Comparison of ENCODE assay signal across 35 mouse cellular contexts in the genomic region with DNA sequence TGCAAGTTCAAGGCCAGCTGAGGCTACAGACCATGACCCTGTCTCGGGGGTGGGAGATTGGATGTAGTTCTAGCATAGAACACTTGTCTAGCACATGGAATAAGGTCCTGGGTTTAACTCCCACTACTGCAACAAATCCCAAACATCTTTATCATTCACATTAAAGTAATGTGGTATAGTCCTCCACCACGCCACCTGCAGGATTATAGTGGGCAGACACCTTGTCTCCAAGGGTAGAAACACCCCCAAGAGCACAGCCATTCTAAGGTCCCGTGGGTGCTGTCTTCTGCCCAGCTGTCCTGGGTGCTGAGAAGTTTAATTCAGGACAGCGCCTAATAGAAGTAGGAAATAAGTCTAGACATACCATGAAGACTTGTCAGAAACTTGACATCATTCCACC. TPM values are rescaled to one million over a fixed set of nuclear protein-coding genes. Genes with fewer than 3 reads are reported as not detected.
DNase-seq lines count a peak whose midpoint lies in the region; ATAC-seq and TF ChIP-seq lines count a peak whose summit lies in the region.
"Had no signal": no experiment of that assay in that cellular context is flagged by ENCODE, and none has a peak within 500 bp of the region (broad histone marks: within the 10 kb centered on the region; RNA-seq: fewer than 3 reads in every experiment).

No protein-coding gene starts in this region.

- intact Hi-C loops in gastrocnemius, adult 2 months (cut with DNase I): loop anchor here (10.0 kb wide), 1 partner anchor 272 kb away; a partner anchor contains a TSS
- intact Hi-C loops in gastrocnemius, postnatal 36 days (cut with DNase I): no loop called here

- peaks cover 3% of the 10 kb centered on the region; the same call in 1 of the 2 replicates for H3K4me1 ChIP-seq in lung, postnatal 0 days (ENCODE audit: insufficient read depth, low read depth, low read length)
- peaks cover under 1 to 15% of the 10 kb centered on the region in 2 experiments; a peak in 3 of 4 replicates for H3K4me1 ChIP-seq in MEL (ENCODE audit: control insufficient read depth in 1 of 2, insufficient read depth in 2 of 2, low read length in 2 of 2)
- no peaks in the 10 kb centered on the region for H3K4me1 ChIP-seq in stomach, postnatal 0 days (replicated peaks; ENCODE audit: control insufficient read depth, insufficient read depth)
- H3K4me1 ChIP-seq: intestine, embryonic 15.5 days had no signal

- H3K9me3 ChIP-seq in lung, postnatal 0 days (ENCODE audit: low read length): no peaks in the 10 kb centered on the region
- no peaks in the 10 kb centered on the region for H3K9me3 ChIP-seq in MEL (replicated peaks; ENCODE audit: insufficient read depth, low read length)
- no peaks in the 10 kb centered on the region for H3K9me3 ChIP-seq in stomach, postnatal 0 days (ENCODE audit: control insufficient read depth, low read length)
- H3K9me3 ChIP-seq: hindbrain, embryonic 13.5 days; intestine, embryonic 15.5 days had no signal

- no peak overlapping the region for H3K4me3 ChIP-seq in gastrocnemius, adult 2 months
- H3K4me3 ChIP-seq in lung, postnatal 0 days (ENCODE audit: low read depth, low read length): no peak overlapping the region
- no peak overlapping the region for H3K4me3 ChIP-seq in MEL (ENCODE audit: control insufficient read depth in 1 of 2, insufficient read depth in 1 of 2, low read depth in 2 of 2, low read length in 2 of 2)
- no peak overlapping the region for H3K4me3 ChIP-seq in stomach, postnatal 0 days (ENCODE audit: low read depth, low read length)
- H3K4me3 ChIP-seq: forebrain, embryonic 10.5 days; forebrain, embryonic 13.5 days; hindbrain, embryonic 10.5 days; hindbrain, embryonic 13.5 days; intestine, embryonic 15.5 days had no signal

- no peaks in the 10 kb centered on the region for H3K36me3 ChIP-seq in lung, postnatal 0 days (ENCODE audit: insufficient read depth, low read length)
- H3K36me3 ChIP-seq in MEL (ENCODE audit: control insufficient read depth in 1 of 2, insufficient read depth in 2 of 2, low read length in 2 of 2): peaks cover 0 to 2% of the 10 kb centered on the region in 2 experiments; a peak in 1 of 4 replicates
- H3K36me3 ChIP-seq in stomach, postnatal 0 days (ENCODE audit: control insufficient read depth, insufficient read depth, low read length): no peaks in the 10 kb centered on the region
- H3K36me3 ChIP-seq: forebrain, embryonic 10.5 days; G1E; hindbrain, embryonic 10.5 days; hindbrain, embryonic 13.5 days; intestine, embryonic 15.5 days had no signal

- H3K27me3 ChIP-seq in lung, postnatal 0 days (replicated peaks; ENCODE audit: insufficient read depth, low read length): no peaks in the 10 kb centered on the region
- no peaks in the 10 kb centered on the region for H3K27me3 ChIP-seq in MEL (ENCODE audit: control insufficient read depth in 1 of 2, insufficient read depth in 2 of 2, low read length in 2 of 2)
- no peaks in the 10 kb centered on the region for H3K27me3 ChIP-seq in stomach, postnatal 0 days (ENCODE audit: control insufficient read depth, insufficient read depth, low read length)
- H3K27me3 ChIP-seq: forebrain, embryonic 13.5 days; hindbrain, embryonic 13.5 days; intestine, embryonic 15.5 days had no signal

- H3K27ac ChIP-seq in gastrocnemius, adult 2 months: no peak overlapping the region
- H3K27ac ChIP-seq in lung, postnatal 0 days (ENCODE audit: low read length): no peak overlapping the region
- H3K27ac ChIP-seq in MEL (ENCODE audit: control insufficient read depth, low read depth, low read length): no peak overlapping the region
- no peak overlapping the region for H3K27ac ChIP-seq in stomach, postnatal 0 days (replicated peaks)
- H3K27ac ChIP-seq: forebrain, embryonic 10.5 days; forebrain, embryonic 13.5 days; hindbrain, embryonic 10.5 days; hindbrain, embryonic 13.5 days; intestine, embryonic 15.5 days had no signal

- DNase-seq in gastrocnemius, adult 2 months: peak; percentile 10
- DNase-seq in gastrocnemius, postnatal 36 days: no peak
- DNase-seq in lung, postnatal 0 days (ENCODE audit: low spot score): no peak
- no peak for DNase-seq in lung, postnatal 25 days (ENCODE audit: low spot score)
- peak; percentile 31 for DNase-seq in MEL (ENCODE audit: low read depth, low spot score)
- DNase-seq in stomach, postnatal 0 days (ENCODE audit: low spot score): no peak
- DNase-seq in cerebellum, adult 9-11 months: no peak
- DNase-seq in yolk sac, embryonic 10.5 days (ENCODE audit: low spot score): no peak
- DNase-seq: adrenal gland, adult 8-10 months; adrenal gland, postnatal 25 days; cerebellum, adult 11-12 months; cerebellum, adult 8-10 months; cerebellum, postnatal 14 days; gastrocnemius, postnatal 25 days; heart, postnatal 36 days had no signal

- H3K9ac ChIP-seq in lung, postnatal 0 days (replicated peaks; ENCODE audit: low read depth): no peak overlapping the region
- H3K9ac ChIP-seq in MEL (ENCODE audit: control insufficient read depth, low read depth, low read length, poor library complexity, severe bottlenecking): no peak overlapping the region
- no peak overlapping the region for H3K9ac ChIP-seq in stomach, postnatal 0 days (ENCODE audit: low read length)
- H3K9ac ChIP-seq: forebrain, embryonic 13.5 days; hindbrain, embryonic 13.5 days; intestine, embryonic 15.5 days had no signal

- no peaks in the 10 kb centered on the region for H3K79me2 ChIP-seq in MEL (ENCODE audit: control insufficient read depth, insufficient read depth, low read length, poor library complexity)

- TF ChIP-seq EP300 in lung, postnatal 0 days (IDR thresholded peaks at IDR 0.05): no peak
- no peak for TF ChIP-seq EP300 in MEL (IDR thresholded peaks at IDR 0.05; ENCODE audit: low read depth in 1 of 2, low read length in 2 of 2)
- no peak for TF ChIP-seq EP300 in stomach, postnatal 0 days (optimal IDR thresholded peaks at IDR 0.05)

- WGBS in lung, postnatal 0 days: 82% methylated on average over 4 of the region's 4 CpGs
- 82% methylated on average over 4 of the region's 4 CpGs for WGBS in stomach, postnatal 0 days

- no peak; the same call in 1 of the 2 replicates for TF ChIP-seq RAD21 in MEL (IDR thresholded peaks at IDR 0.05; ENCODE audit: low read depth, low read length)

- H3K4me2 ChIP-seq in lung, postnatal 0 days (replicated peaks; ENCODE audit: low read depth, low read length): no peak overlapping the region
- no peak overlapping the region for H3K4me2 ChIP-seq in stomach, postnatal 0 days (replicated peaks; ENCODE audit: low read depth)
- H3K4me2 ChIP-seq: forebrain, embryonic 13.5 days; heart, embryonic 11.5 days; hindbrain, embryonic 13.5 days; intestine, embryonic 15.5 days had no signal

- TF ChIP-seq POLR2A in MEL (IDR thresholded peaks at IDR 0.05; ENCODE audit: control insufficient read depth in 1 of 2, insufficient read depth in 1 of 2, low read depth in 1 of 2, low read length in 2 of 2, poor library complexity in 1 of 2): no peak

- peak; percentile 13; the same call in 1 of the 2 replicates for TF ChIP-seq CTCF in gastrocnemius, adult 2 months (IDR thresholded peaks at IDR 0.05)
- TF ChIP-seq CTCF in lung, postnatal 0 days (IDR thresholded peaks at IDR 0.05): peak; percentile 21
- TF ChIP-seq CTCF in MEL (IDR thresholded peaks at IDR 0.05 in 2 of 3, conservative IDR thresholded peaks at IDR 0.05 in 1 of 3; ENCODE audit: control insufficient read depth in 1 of 3, insufficient read depth in 1 of 3, low read depth in 2 of 3, low read length in 3 of 3, poor library complexity in 1 of 3, severe bottlenecking in 1 of 3): peak; percentile 22 to 54 (median 29); a peak in 3 of 6 replicates
- peak; percentile 26; the same call in 1 of the 2 replicates for TF ChIP-seq CTCF in stomach, postnatal 0 days (IDR thresholded peaks at IDR 0.05; ENCODE audit: low read depth)

- no peak for ATAC-seq in lung, postnatal 0 days
- ATAC-seq in stomach, postnatal 0 days (ENCODE audit: low FRiP score, low TSS enrichment): no peak
- ATAC-seq: activated CD4-positive, CD25-positive, alpha-beta regulatory T cell, adult 4 months; CD4-positive, CD25-positive, alpha-beta regulatory T cell, adult 4 months; forebrain, embryonic 13.5 days; forebrain, embryonic 16.5 days; hindbrain, embryonic 16.5 days; intestine, embryonic 15.5 days had no signal

TF ChIP-seq in MEL, 35 proteins besides CTCF, POLR2A, EP300 and RAD21:
- no peak for TF ChIP-seq SIN3A (IDR thresholded peaks at IDR 0.05; ENCODE audit: low read length)
- peak; percentile 54 for TF ChIP-seq SMC3 (IDR thresholded peaks at IDR 0.05; ENCODE audit: low read depth, low read length)

RNA-seq across cellular contexts. Expression of a gene that starts 5.1 kb away (rescaled TPM):
- not detected for total RNA-seq in gastrocnemius, adult 2 months (2021)
- not detected for total RNA-seq in gastrocnemius, postnatal 36 days (2021)
- 15.2 and 19.2 TPM in 2 replicates for polyA plus RNA-seq in lung, postnatal 0 days (2015; fragmentation: Nextera tagmentation; extraction: Ambion mirVana)
- not detected in 2 replicates for total RNA-seq in MEL (2012; rRNA removed)
- polyA plus RNA-seq in MEL (2012; ENCODE audit: insufficient read depth in 1 of 2, insufficient read length in 2 of 2, low read depth in 1 of 2, low replicate concordance in 2 of 2, missing spikeins in 1 of 2): not detected
- not detected in 2 replicates for polyA plus RNA-seq in stomach, postnatal 0 days (2015; fragmentation: Nextera tagmentation; extraction: Ambion mirVana)
- total RNA-seq: adrenal gland, adult 8-10 months; adrenal gland, postnatal 25 days; G1E; gastrocnemius, adult 8-10 months; gastrocnemius, postnatal 25 days; granulocyte monocyte progenitor cell, adult 5-6 weeks; heart, adult 8-10 months; heart, postnatal 36 days had no signal
- polyA plus RNA-seq: activated CD4-positive, CD25-positive, alpha-beta regulatory T cell, adult 4 months; brain, embryonic 14.5 days; C2C12; CD4-positive, CD25-positive, alpha-beta regulatory T cell, adult 4 months; embryonic facial prominence, embryonic 11.5 days; embryonic facial prominence, embryonic 14.5 days; forebrain, embryonic 10.5 days; forebrain, embryonic 13.5 days; G1E; heart, embryonic 11.5 days; heart, embryonic 14.5 days; heart, postnatal 0 days; hindbrain, embryonic 10.5 days; hindbrain, embryonic 16.5 days; intestine, embryonic 15.5 days had no signal

RNA-seq across cellular contexts. Expression of a gene that starts 7.0 kb away (rescaled TPM):
- not detected for total RNA-seq in gastrocnemius, adult 2 months (2021)
- not detected for total RNA-seq in gastrocnemius, postnatal 36 days (2021)
- 0.26 and 1.2 TPM in 2 replicates for polyA plus RNA-seq in lung, postnatal 0 days (2015; fragmentation: Nextera tagmentation; extraction: Ambion mirVana)
- total RNA-seq in MEL (2012; rRNA removed): not detected in 2 replicates
- not detected for polyA plus RNA-seq in MEL (2012; ENCODE audit: insufficient read depth in 1 of 2, insufficient read length in 2 of 2, low read depth in 1 of 2, low replicate concordance in 2 of 2, missing spikeins in 1 of 2)
- 7.6 and 10.8 TPM in 2 replicates for polyA plus RNA-seq in stomach, postnatal 0 days (2015; fragmentation: Nextera tagmentation; extraction: Ambion mirVana)
- total RNA-seq: G1E; gastrocnemius, adult 8-10 months; gastrocnemius, postnatal 25 days; granulocyte monocyte progenitor cell, adult 5-6 weeks; heart, adult 8-10 months; heart, postnatal 36 days had no signal
- polyA plus RNA-seq: activated CD4-positive, CD25-positive, alpha-beta regulatory T cell, adult 4 months; brain, embryonic 14.5 days; C2C12; CD4-positive, CD25-positive, alpha-beta regulatory T cell, adult 4 months; embryonic facial prominence, embryonic 11.5 days; embryonic facial prominence, embryonic 14.5 days; forebrain, embryonic 10.5 days; forebrain, embryonic 13.5 days; forebrain, embryonic 16.5 days; G1E; heart, embryonic 11.5 days; heart, embryonic 14.5 days; heart, postnatal 0 days; hindbrain, embryonic 10.5 days; hindbrain, embryonic 13.5 days; hindbrain, embryonic 16.5 days had no signal

RNA-seq across cellular contexts. Expression of a gene that starts 33.7 kb away (rescaled TPM):
- under 1 TPM in 1 of 2 experiments, not detected in 1; 0.15 TPM for total RNA-seq in gastrocnemius, adult 2 months (2021)
- total RNA-seq in gastrocnemius, postnatal 36 days (2021): not detected
- 0.61 and 1.3 TPM in 2 replicates for polyA plus RNA-seq in lung, postnatal 0 days (2015; fragmentation: Nextera tagmentation; extraction: Ambion mirVana)
- total RNA-seq in MEL (2012; rRNA removed): 6.9 and 7.1 TPM in 2 replicates
- polyA plus RNA-seq in MEL (2012; ENCODE audit: insufficient read depth in 1 of 2, insufficient read length in 2 of 2, low read depth in 1 of 2, low replicate concordance in 2 of 2, missing spikeins in 1 of 2): 10 to 100 TPM in 1 of 2 experiments, not detected in 1; 16.8 TPM
- polyA plus RNA-seq in stomach, postnatal 0 days (2015; fragmentation: Nextera tagmentation; extraction: Ambion mirVana): 2.9 and 6.1 TPM in 2 replicates
- total RNA-seq: G1E; gastrocnemius, adult 8-10 months; gastrocnemius, postnatal 25 days; granulocyte monocyte progenitor cell, adult 5-6 weeks had no signal
- polyA plus RNA-seq: activated CD4-positive, CD25-positive, alpha-beta regulatory T cell, adult 4 months; C2C12; CD4-positive, CD25-positive, alpha-beta regulatory T cell, adult 4 months; embryonic facial prominence, embryonic 11.5 days; forebrain, embryonic 10.5 days; forebrain, embryonic 13.5 days; forebrain, embryonic 16.5 days; G1E; heart, embryonic 11.5 days; heart, embryonic 14.5 days had no signal

RNA-seq across cellular contexts. Expression of a gene that starts 46.8 kb away (rescaled TPM):
- total RNA-seq in gastrocnemius, adult 2 months (2021): under 1 TPM; 0.10 to 0.20 TPM
- total RNA-seq in gastrocnemius, postnatal 36 days (2021): under 1 TPM in 1 of 2 experiments, not detected in 1; 0.18 TPM
- 0.77 and 0.81 TPM in 2 replicates for polyA plus RNA-seq in lung, postnatal 0 days (2015; fragmentation: Nextera tagmentation; extraction: Ambion mirVana)
- total RNA-seq in MEL (2012; rRNA removed): 0.08 TPM in 1 of 2 replicates, not detected in the other
- polyA plus RNA-seq in MEL (2012; ENCODE audit: insufficient read depth in 1 of 2, insufficient read length in 2 of 2, low read depth in 1 of 2, low replicate concordance in 2 of 2, missing spikeins in 1 of 2): under 1 TPM in 1 of 2 experiments, not detected in 1; 0.06 TPM
- polyA plus RNA-seq in stomach, postnatal 0 days (2015; fragmentation: Nextera tagmentation; extraction: Ambion mirVana): 2.8 and 4.2 TPM in 2 replicates
- total RNA-seq: granulocyte monocyte progenitor cell, adult 5-6 weeks had no signal
- polyA plus RNA-seq: C2C12; CD4-positive, CD25-positive, alpha-beta regulatory T cell, adult 4 months; G1E had no signal

Comparison
In these comparisons a context has a peak if more than half of its experiments do, and no peak if none do; other contexts are left out.
1. DNase-seq: peak in gastrocnemius, adult 2 months (single experiment) and MEL (single experiment); none in gastrocnemius, postnatal 36 days (0 of 2), lung, postnatal 0 days (single experiment), lung, postnatal 25 days (single experiment), stomach, postnatal 0 days (single experiment), cerebellum, adult 9-11 months (single experiment) and yolk sac, embryonic 10.5 days (single experiment).
2. Peak in every context shown above with its lines, with median percentiles within 50 percentile points of each other: CTCF ChIP-seq.